Mouse (Mus musculus) T-cell, adult 2 months (primary cell): ENCODE measurements around the gene Echdc3.

Source experiments
- DNase-seq: peaks from one replicate; pipeline ENCODE4 v3.0.0; 2022; ENCODE audit warnings: low spot score

Gene Echdc3

GRCm38 (mm10) chr2:6220141-6220805 lies 7.4 kb upstream of the Echdc3 start:
- DNase-seq, result peak; percentile 74

- DNase-seq, result no peak
Measured at GRCm38 (mm10) chr2:6212327-6212723, 508 bp downstream of the Echdc3 start.

GRCm38 (mm10) chr2:6210840-6211239 lies 2.0 kb downstream of the Echdc3 start:
- DNase-seq, result no peak

DNA sequence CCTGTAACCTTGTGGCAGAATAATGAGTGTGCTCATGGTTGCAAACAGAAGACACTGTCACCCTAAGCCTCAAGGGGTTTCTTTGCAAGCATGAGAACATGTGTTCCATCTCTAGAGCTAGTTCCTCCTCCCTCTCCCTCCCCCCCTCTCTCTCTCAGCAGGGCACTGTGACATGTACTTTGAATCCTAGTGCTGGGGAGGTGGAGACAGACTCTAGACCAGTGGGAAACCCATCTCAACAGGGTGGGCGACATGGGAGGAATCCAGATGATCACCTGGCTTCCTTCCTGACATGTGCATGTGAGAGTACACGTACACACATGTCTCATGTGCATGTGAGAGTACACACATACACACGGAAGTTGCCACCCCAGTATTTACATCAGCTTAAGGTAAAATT lies 3.1 kb downstream of the Echdc3 start:
- DNase-seq, result no peak

DNA sequence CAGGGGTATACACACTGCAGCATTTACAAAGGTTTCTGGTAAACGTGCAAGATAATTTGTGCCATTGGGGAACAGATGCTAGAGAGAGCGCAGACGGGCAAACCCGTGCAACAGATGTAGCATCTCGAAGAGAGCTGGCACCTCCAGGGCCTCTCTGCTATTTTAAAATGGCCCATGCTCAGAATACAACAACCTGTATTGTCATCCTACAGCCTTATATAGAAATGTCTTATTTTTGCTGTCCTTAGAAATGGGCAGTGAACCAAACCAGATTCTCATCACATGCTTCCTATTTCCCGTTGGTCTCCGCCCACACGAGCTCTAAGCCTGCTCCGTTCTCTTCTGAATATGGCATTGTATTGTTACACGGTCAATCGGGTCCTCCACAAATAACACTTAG lies 3.7 kb downstream of the Echdc3 start:
- DNase-seq, result no peak

DNA sequence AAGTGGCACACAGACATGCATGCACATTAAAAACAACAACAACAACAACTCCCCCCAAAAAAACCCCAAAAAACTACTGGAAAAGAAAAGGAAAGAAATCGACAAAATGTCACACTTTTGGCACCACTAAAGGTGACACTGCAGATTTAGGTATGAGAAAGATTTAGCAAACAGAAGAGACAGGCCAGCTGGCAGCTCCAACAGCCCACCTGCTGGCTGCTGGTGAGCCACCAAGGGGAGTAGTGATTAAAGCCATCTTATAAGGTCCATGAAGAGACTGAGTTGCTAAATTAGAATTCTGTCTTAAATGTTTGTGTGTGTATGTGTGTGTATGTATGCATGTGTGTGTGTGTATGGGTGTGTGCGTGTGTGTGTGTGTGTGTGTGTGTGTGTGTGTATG lies 5.1 kb downstream of the Echdc3 start:
- DNase-seq, result no peak

DNA sequence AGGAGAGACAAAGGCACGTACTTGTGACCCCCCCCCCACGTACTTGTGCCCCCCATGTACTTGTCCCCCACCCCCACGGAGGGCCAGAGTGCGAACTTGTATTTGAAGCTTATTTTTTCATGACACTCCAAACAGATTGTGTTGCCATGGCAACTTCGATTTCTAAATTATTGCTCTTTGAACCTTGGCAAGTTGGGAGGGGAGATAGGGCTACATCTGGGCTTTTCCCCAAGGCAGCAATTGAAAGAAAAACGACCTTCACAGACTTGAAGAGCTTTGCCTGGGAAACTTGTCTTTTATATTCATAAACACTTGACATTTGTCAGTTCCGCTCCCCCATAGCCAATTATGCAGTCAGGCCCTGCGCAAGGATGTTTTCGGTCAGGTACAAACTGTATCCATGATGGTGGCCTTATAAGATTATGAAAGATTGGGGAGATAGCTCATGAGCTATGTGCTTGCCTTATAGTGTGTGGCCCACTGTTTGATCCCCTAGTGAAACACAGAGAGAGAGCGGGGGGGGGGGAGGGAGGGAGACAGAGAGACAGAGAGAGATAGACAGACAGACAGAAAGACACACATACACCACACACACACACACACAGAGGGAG lies 16.4 kb downstream of the Echdc3 start:
- no peak for DNase-seq

DNA sequence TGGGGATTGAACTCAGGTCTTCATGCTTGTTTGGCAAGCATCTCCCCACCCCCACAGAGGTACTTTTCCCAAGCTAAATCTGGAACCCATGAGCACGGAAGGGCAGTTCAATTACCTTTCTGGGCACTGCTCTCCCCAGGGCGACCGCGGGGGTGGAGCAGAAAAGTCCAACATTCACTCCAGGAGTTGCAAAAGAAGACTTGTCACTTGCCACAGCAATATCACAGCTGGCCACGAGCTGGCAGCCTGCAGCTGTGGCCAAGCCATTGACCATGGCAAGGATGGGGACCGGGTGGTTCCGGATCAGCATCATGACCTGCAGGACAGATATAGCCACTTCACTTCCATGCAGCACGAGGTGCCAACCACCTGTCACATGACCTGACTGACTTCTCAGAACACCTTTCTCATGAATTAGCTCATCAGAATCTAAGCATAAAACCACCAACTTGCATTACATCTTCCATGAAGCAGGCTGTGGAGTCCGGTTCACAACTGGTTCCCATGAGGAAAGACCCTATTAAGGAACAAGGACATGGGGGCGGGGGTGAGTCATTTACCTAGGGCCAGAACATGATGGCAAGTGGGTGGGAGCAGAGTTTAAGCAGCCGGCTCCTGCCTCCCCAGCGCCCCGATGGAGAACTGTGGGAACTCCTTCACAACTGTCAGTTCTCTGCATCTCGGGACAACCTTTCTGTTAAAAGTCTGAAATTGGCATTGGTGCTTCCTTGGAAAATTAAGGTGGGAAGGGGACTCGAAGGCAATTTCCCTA lies 17.2 kb downstream of the Echdc3 start:
- DNase-seq, result no peak

- no peak for DNase-seq
Measured at GRCm38 (mm10) chr2:6194497-6194896, 18.3 kb downstream of the Echdc3 start.

GRCm38 (mm10) chr2:6193591-6193973 lies 19.3 kb downstream of the Echdc3 start:
- DNase-seq, result no peak

DNA sequence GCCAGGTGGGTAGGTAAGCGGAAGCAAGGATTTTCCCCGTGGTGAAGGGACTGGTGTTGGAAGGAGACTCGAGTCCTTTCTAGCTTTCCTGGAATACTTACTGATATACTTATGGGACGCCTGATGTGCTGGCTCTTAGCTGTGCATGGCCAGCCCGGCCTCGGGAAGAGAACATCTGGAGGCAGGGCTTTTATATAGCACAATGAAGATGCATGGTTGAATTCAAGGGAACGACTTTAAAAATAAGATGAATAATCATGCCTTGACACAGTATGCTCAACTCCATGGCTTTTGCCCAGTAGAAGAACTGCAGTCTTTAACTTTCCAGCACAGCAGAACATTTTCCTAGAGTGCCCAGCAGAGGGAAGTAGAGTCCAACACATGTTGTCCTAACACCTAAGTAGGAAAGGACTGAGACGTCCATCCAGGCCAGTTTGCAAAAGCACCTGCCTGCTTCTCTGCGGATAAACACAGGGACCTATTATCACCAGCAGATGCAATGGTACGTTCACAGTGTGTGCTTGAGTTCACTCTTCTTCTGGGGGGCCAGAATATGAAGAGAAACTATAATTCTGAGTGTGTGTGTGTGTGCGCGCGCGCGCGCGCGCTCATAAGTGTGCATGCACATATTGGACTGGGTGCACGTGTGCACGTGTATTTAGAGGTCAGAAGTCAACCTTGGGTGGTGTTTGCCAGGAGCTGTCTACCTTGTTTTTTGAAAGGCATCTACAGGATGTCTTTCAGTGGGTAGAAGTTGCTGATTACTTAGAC lies 19.8 kb downstream of the Echdc3 start:
- no peak for DNase-seq

GRCm38 (mm10) chr2:6190036-6190435 lies 22.8 kb downstream of the Echdc3 start:
- DNase-seq, result no peak

DNA sequence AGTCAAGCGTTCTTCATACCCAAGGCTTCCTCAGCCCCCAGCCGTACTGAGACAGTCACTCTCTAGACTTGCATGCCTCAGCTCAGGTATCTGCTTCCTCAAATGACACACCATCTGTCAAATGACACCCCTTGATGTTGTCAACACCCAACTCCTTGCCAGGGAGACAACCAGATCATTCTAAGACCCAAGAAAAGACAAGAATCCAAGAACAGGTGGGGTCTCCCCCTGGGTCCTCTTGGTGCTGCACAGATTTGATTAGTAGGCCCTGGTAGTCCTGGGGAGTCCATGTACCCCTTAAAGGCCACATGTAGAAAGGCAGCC lies 23.2 kb downstream of the Echdc3 start:
- DNase-seq, result no peak

DNA sequence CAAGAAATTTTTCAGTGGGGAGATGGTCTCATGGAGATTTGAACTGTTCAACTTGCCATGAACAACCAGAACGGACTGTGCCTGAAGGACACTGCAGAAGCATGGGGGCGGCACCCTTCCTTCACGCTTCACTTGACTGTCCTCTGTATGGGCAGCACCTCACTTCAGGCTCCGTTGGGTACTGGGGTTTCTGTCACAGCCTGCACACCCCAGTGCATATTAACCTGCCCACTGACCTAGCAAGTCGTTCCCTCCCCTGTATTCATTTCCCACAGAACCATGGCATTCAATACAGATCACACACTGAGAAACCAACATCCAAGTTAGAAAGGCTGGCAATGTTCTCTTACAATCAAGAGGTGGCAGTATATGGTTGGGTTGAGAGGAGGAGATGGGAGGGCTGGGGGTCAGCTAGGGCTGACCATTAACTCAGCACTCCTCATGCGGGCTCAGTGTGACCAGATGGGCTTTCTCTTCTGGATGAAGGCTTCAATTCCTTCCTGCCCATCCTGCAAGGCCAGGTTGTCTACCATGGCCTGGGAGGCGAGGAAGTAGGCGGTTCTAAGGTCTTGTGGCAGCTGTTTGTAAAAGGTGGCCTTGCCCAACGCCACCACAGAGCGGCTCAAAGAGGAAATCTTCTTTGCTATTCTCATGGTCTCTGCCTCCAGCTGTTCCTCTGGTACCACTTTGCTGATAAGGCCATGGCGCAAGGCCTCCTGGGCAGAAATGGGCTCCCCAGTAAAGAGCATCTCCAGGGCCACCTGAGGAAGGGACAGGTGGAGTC lies 23.8 kb downstream of the Echdc3 start:
- DNase-seq, result no peak

DNA sequence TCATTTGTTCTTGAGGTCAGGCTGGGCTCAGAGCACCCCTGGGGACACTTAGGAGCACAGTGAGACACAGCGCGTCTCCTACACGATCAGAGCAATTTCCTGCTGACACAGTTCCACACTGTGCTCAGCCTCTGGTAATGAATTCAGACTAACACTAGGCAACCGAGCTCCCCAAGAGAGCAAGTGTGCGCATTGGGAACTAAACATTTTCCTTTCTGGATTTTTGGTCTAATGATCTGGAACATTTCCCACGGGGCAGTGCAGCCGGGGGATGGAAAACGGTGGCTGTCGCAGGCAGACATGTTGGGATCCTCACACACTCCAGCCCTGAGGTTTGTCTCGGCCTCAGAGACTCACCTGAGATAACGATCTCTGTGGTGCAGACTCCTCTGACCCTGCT lies 25.4 kb downstream of the Echdc3 start:
- no peak for DNase-seq

GRCm38 (mm10) chr2:6186913-6187312 lies 25.9 kb downstream of the Echdc3 start:
- no peak for DNase-seq

GRCm38 (mm10) chr2:6179749-6180117 lies 33.1 kb downstream of the Echdc3 start:
- DNase-seq, result no peak

DNA sequence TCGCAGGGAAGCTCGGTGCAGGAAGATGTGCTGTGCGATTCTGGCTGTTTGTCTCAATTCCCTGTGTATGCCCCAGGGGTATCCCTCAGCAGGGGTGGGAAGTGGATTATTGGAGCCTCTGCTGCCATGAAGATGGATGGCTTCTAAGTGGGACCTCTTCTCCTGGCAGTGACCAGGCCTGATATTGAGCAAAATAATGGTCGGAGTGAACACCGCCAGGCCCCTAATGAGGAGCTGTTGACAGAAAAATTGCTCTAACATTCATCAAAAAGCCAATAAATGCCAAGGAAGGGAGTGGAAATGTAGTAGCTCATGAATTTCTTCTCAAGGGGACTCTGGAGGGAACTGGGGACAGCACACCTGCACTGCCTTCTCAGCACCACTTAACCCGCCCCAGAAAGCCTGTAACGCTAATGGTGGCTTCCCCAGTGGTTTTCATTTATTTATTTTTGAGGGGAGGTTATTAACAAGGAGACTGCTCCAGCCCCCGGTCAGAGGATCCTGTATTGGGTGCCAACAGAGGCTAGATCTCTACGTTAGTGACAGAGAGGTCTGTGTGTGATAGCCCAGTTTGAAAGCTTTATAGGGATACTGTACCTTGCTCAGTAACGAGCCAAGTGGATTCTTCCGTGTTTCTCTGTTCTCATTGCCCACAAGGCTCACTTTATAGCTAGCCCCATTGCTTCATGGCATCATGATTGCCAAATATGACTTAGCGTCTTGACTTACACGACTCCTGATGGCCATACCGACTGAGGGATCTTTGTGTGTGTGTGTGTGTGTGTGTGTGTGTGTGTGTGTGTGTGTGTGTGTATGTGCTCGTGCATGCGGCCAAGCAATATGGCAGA lies 33.7 kb downstream of the Echdc3 start:
- no peak for DNase-seq

DNA sequence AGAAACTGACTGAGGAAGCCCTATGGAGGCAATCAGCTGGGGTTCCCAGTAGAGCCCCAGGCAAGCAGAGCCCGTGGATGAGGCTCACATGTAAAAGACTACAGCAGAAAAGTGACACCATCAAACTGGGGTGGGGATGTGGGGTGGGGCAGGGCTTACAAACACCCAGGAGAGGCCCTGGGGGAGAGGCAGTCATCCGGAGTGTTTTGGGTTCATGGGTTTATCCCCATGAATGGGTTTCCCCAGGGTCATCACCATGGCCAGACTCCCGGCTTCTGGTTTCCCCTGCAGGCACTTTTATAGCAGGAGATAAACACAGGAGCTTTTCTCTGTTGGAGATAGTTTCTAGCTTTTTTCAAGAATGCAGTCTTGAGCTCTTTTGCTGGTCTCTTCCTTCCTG lies 39.8 kb downstream of the Echdc3 start:
- DNase-seq, result no peak

GRCm38 (mm10) chr2:6168560-6168959 lies 44.3 kb downstream of the Echdc3 start:
- no peak for DNase-seq
